Mouse (Mus musculus) Muller cell, postnatal 12 days (primary cell): ENCODE measurements around the gene Myo3a.

Experiments
- DNase-seq: peaks from one replicate; pipeline ENCODE4 v3.0.0-alpha.2; 2015; ENCODE audit errors: inconsistent ontology term

Myo3a gene

DNA sequence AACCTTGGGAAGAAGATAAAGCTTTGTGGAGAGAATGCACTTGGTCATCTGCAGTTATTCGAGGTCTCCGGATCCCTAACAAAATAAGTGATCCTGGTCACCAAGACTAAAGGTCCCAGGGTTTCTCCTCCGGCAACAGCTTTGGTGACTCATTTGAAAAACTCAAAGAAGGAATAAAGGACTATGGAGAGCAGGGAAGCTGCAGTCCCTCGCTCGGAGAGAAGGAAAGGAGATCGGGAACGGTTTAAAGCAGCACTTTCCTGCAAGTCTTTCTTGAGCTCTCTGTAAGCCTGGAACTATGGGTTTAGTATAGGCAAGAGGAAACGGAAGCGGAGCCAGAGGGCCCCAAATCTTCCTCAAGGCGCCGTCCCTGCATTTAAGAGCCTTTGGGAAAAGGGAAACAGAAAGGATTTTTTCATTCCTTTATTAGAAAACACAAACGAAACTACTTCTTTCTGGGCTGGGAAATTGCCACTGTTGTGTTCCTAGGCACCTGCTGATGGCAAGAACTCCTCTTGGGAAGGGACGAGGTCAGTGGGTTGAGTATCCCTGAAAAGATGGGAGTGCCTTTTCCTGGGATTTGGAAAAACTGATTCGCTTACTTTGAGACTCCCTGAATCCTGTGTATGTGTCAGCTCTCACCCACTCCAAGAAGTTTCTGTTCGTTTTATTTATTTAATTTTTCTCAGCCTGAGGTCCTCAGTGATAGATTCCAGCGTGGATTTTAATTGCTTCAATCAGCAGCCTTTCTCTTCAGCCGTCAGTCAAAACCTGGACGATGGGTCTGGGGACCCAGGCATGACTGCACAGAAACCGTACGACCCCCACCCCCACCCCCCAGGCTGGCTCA is 393.9 kb downstream of the Myo3a start:
- no peak for DNase-seq

DNA sequence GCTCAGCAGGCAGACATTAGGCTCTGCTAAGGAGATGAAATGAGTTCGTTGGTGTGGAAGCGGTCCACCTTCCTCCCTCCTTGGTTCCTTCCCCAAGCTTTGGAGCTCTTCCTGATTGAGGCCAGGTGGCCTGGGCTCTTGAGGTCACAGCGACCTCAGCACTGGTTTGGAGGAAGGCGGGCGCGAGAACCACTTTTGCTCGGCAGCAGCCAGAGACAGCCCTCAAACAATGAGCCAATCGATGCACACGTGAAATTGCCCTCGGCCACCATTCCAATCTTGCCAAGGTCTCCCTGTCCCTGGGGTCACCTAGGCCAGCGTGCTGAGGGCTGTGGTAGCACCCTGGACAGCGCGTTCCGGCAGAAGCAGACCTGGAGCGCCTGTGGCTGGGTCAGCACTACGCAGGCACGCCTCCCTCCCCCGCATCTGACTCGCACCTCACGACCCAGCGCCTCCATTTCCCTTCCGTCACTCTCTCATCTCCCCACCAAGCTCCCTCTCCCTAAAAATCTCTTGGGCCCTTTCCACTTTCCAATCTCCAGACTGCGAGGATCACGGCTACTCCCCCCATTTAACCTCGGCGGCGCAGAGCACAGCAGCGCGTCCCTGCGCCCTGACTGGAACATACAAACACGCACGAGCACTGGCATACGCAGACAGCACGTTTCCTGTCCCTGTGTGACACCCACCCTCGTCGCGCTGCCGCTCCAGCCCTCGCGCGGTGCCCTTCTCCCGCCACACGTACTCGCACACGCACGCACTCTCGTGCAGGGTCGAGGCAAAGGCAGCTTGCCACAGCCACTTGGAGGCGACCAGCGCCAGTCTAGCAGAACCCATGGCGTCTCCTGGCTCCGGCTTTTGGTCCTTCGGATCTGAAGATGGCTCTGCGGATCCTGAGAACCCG is 394.8 kb downstream of the Myo3a start, which contains the start of gene Gad2:
TSS of gene Gad2 (plus strand) at position 378 of the 904 bp plus-strand sequence.
- peak; percentile 75 for DNase-seq

GRCm38 (mm10) chr2:22623111-22624070 is 396.1 kb downstream of the Myo3a start:
- peak; percentile 17 for DNase-seq

- no peak for DNase-seq
These were observed 397.1 kb downstream of the Myo3a start for GRCm38 (mm10) chr2:22624188-22624975.

DNA sequence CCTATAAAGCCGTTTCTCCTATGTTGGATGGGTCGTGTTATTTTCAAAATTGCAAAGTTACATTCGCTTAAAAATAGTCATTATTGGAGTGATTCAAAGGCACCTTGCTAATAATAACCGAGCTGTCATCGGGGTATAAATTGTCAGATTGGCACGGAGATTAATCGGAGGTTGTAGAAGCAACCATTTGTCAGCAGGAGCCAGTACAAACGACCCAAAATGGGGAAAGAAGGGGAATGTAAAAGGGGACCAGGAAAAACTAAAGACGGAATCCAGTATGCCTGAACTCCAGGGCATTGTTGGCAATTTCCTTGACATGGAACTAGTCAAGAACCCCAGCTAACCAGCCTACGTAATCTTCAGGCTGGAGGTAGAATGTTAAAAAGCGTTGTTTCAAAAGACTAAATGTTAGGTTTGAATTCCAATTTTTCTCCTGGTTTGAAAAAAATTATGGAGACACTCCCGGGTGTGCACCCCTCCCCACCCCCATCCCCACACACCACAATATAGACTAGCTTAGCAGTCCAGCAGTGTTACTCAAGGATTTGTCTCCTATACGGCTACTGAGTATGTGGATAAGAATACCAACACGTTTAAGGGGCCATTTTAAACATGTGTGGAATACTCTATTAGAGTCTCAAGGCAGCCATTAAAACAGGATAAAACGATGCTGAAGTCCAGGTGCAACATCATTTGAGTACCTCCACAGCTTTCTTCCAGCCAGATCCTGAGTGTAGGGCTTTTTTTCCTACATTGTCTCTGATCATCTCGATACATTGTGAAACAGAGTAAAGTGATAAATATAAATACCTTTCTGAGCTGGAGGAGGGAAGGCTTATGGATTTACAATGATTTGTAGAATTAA is 398.0 kb downstream of the Myo3a start:
- no peak for DNase-seq

GRCm38 (mm10) chr2:22627147-22627666 is 399.9 kb downstream of the Myo3a start:
- DNase-seq = no peak

- DNase-seq = no peak
These were observed 400.6 kb downstream of the Myo3a start for GRCm38 (mm10) chr2:22627819-22628432.

DNA sequence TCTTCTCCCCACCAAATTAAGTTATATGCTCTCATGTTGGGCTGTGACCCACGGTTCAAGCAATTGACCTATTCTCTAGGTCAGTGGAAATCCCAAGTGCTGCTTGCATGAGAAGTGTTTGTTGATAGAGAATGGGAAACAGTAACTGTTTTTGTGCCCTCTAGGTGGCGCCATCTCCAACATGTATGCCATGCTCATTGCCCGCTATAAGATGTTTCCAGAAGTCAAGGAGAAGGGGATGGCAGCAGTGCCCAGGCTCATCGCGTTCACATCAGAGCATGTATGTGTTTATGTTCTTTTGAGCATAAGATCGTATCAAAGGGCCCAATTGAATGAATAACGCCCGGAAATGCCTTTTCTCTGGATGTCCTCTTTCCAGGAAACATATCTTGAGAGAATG is 407.5 kb downstream of the Myo3a start:
- DNase-seq = no peak

DNA sequence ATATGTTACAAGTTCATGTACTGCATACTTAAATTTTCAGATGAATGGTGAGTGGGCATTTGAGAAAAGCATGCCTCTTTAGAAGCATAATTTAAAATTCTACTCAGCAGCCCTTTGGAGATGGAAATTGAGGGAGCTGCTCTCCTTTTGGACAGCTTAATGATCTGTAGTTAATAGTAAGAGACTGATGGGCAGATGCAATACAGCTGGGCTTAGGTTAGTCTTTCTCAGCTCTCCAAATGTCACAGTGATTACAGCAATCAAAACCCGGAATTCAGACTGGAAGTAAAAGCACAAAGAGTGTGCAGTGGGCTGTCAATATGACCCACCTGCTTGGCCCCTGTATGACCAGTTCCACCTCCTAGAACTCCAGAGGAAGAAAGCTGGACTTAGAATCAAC is 418.8 kb downstream of the Myo3a start:
- no peak for DNase-seq

- DNase-seq = no peak
These were observed 421.1 kb downstream of the Myo3a start for GRCm38 (mm10) chr2:22648394-22648793.

DNA sequence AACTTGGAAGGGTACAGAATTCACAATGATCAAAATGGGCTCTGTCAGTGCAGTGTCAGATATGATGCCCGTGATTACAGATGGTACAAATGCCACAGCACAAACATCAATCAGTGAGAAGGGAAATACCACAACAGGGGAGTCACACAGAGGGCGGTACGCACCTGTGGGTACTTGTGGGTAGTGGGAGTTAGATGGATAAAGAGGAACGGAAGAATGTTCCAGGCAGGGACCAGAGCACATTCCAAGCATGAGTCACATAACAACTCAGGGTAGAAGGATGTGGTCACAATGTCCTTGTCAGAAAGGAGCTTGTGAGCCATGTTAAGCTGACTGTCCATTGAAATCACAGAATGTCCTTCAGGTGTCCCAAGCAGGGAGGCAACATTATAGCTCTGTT is 424.5 kb downstream of the Myo3a start:
- peak; percentile 63 for DNase-seq

GRCm38 (mm10) chr2:22663731-22664130 is 436.4 kb downstream of the Myo3a start:
- DNase-seq = no peak
